Mouse (Mus musculus) kidney, adult 2 months (tissue): ENCODE results near the gene A4gnt.

Experiments
- CTCF ChIP-seq: fragments of 200-500 bp; conservative IDR thresholded peaks from 2 replicates; pipeline ENCODE4 v1.5.1; 2011; ENCODE audit warnings: low read depth, mild to moderate bottlenecking, control low read depth, low read length, moderate library complexity, mixed read lengths; ENCODE audit not compliant: insufficient read depth, insufficient read length
- POLR2A ChIP-seq: fragments of 200-500 bp; IDR thresholded peaks from one replicate; pipeline ENCODE4 v1.6.1; 2011; ENCODE audit warnings: low read depth, low read length, control low read depth

GRCm38 (mm10) chr9:99569071-99569397 lies 43.3 kb upstream of the A4gnt start:
- TF ChIP-seq CTCF (no peak), POLR2A (no peak)
